Mouse (Mus musculus) neural tube, embryonic 12.5 days (tissue): ENCODE results near the gene U2surp. TPM values are rescaled to one million over a fixed set of nuclear protein-coding genes. Genes with fewer than 3 reads are reported as not detected.
A peak's percentile ranks its signal among the peaks of the same experiment; 100 is the strongest.
"Not testable (repeated sequence)": the region's sequence is repeated elsewhere in the genome, so short reads cannot be mapped to it uniquely, and the experiment has no call there.

Experiments used
- ATAC-seq: fragments of 200-750 bp; cut with Nextera tagmentation; 2 replicates; pipeline ENCODE4 v1.8.0; 2017; ENCODE audit warnings: low read depth, mild to moderate bottlenecking, moderate TSS enrichment, moderate library complexity; ENCODE audit not compliant: low FRiP score
- H3K27ac ChIP-seq: fragments of 300-500 bp; sonication (generic); 2 replicates; pipeline ENCODE4 v1.5.1; 2016
- H3K27me3 ChIP-seq: fragments of 300-500 bp; sonication (generic); replicated peaks from 2 replicates; pipeline ENCODE4 v1.6.1; 2016; ENCODE audit warnings: mild to moderate bottlenecking
- H3K36me3 ChIP-seq: fragments of 300-500 bp; sonication (generic); 2 replicates; pipeline ENCODE4 v1.6.1; 2016; ENCODE audit warnings: mild to moderate bottlenecking
- H3K4me1 ChIP-seq: fragments of 300-500 bp; sonication (generic); 2 replicates; pipeline ENCODE4 v1.6.1; 2016
- H3K4me2 ChIP-seq: fragments of 300-500 bp; sonication (generic); replicated peaks from 2 replicates; pipeline ENCODE4 v1.6.1; 2016; ENCODE audit warnings: mild to moderate bottlenecking
- H3K4me3 ChIP-seq: fragments of 300-500 bp; sonication (generic); 2 replicates; pipeline ENCODE4 v1.5.1; 2016
- H3K9ac ChIP-seq: fragments of 300-500 bp; sonication (generic); 2 replicates; pipeline ENCODE4 v1.6.1; 2016; ENCODE audit warnings: mild to moderate bottlenecking
- H3K9me3 ChIP-seq: fragments of 300-500 bp; sonication (generic); 2 replicates; pipeline ENCODE4 v1.6.1; 2016; ENCODE audit warnings: mild to moderate bottlenecking
- WGBS: fragments of 180-500 bp; shearing (Covaris S2); methylation state at CpG from one replicate; pipeline ENCODE4 v1.1.7; 2016; 5-methylcytosine and 5-hydroxymethylcytosine counted together
- polyA plus RNA-seq: library from polyadenylated mRNA; unstranded; fragments of >200 nt; fragmentation: Nextera tagmentation; extraction: Ambion mirVana; gene quantifications from 2 replicates; pipeline ENCODE4 v1.2.1, GENCODE M21; 2016

Gene U2surp
- polyA plus RNA-seq, 1 experiment from 2014 or later = 140 TPM

DNA sequence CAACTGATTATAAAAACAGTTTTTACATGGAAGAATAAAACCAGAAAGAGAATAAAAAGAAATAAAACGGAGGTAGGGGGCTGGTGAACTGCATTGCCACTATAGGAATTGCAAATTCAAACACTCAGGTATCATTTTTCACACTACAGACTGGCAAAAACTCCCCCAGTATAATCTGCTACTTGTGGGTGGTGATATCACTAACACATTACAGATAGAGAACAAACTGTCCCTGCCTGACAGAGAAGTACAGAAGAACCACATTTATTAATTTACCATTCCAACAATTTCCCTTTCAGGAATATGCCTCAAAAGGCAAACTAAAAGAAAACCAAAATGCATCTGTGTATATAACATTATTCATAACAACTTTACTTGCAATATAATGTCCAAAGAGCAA, 16.8 kb downstream of the U2surp start:
- Histone ChIP-seq H3K4me2 (no peak overlapping the region), H3K4me3 (no peak overlapping the region), H3K9ac (no peak overlapping the region), H3K9me3 (no peaks in the 10 kb centered on the region), H3K27me3 (no peaks in the 10 kb centered on the region), H3K27ac (no peak overlapping the region), H3K36me3 (peaks cover 18% of the 10 kb centered on the region), H3K4me1 (no peaks in the 10 kb centered on the region)
- WGBS = 88% methylated on average over 1 of the region's 1 CpGs
- no peak for ATAC-seq

DNA sequence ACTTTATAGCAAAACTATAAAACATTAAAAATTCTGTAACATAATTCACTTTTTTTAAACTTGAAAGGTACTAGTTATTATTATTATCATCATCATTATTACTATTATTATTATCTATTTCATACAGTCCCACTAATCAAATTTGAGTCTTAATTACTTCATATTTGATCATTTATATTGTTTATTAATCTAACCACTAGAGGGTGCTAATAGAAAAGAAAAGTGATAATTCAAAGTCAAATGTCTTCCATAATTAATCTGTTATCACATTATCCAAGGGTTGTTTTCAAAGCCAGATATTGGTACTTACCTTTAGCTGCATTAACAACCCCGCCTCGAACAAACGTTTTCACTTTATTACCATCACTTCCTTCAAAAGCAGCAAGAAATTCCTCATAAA, 18.4 kb downstream of the U2surp start:
- no peak overlapping the region for H3K4me3 ChIP-seq
- ATAC-seq = no peak

DNA sequence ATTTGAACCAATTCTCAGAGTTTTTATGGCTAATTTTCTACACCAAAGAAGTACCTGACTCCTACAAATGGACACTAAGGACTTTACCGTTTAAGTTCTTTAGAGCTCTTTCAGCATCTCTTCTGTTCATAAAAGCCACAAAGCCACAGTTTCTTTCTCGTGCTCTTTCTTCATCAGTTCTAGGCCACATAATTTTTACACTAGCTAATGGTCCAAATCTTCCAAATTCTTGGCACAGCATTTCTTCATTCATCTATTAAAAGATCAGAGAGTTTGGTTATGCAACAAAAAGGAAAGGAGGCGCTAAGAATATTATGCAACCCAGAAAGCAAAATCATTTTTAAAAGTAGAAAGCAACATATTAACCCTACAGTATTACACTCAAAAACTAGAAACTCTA, 21.8 kb downstream of the U2surp start:
- H3K4me1 ChIP-seq = no peaks in the 10 kb centered on the region
- H3K27ac ChIP-seq = no peak overlapping the region
- H3K27me3 ChIP-seq = no peaks in the 10 kb centered on the region
- H3K4me3 ChIP-seq = no peak overlapping the region
- 94% methylated on average over 3 of the region's 3 CpGs for WGBS
- no peak overlapping the region for H3K9ac ChIP-seq
- ATAC-seq = no peak
- H3K4me2 ChIP-seq = no peak overlapping the region
- H3K36me3 ChIP-seq = peaks cover 27% of the 10 kb centered on the region
- H3K9me3 ChIP-seq = no peaks in the 10 kb centered on the region

More for the DNA sequence above, 18.4 kb downstream of the U2surp start:
- H3K4me2 ChIP-seq = no peak overlapping the region
- no peaks in the 10 kb centered on the region for H3K27me3 ChIP-seq
- H3K4me1 ChIP-seq = no peaks in the 10 kb centered on the region
- peaks cover 27% of the 10 kb centered on the region for H3K36me3 ChIP-seq
- no peak overlapping the region for H3K9ac ChIP-seq
- no peak overlapping the region for H3K27ac ChIP-seq
- no peaks in the 10 kb centered on the region for H3K9me3 ChIP-seq
- WGBS = 95% methylated on average over 3 of the region's 3 CpGs

DNA sequence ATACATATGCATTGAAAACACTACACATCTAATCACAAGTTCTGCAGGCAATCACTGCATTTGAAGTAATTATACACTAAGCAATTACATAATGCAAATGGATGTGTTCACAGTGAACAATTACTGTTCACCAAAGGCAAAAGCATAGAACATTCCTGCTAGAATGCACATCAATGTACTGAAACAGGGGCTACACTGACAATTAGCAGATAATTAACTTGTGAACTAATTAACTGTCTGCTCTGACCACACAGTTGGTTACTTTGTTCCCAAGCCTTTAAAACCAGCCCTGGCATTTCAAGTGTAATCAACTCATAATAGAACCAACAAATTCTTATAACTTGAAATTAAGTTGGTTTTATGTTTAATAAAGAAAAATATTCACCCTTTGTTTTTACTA, 22.9 kb downstream of the U2surp start:
- no peaks in the 10 kb centered on the region for H3K9me3 ChIP-seq
- no peak overlapping the region for H3K4me2 ChIP-seq
- no peak overlapping the region for H3K27ac ChIP-seq
- peaks cover 36% of the 10 kb centered on the region for H3K36me3 ChIP-seq
- no peak overlapping the region for H3K9ac ChIP-seq
- no peaks in the 10 kb centered on the region for H3K27me3 ChIP-seq
- no peaks in the 10 kb centered on the region for H3K4me1 ChIP-seq
- H3K4me3 ChIP-seq = no peak overlapping the region
- no peak for ATAC-seq

DNA sequence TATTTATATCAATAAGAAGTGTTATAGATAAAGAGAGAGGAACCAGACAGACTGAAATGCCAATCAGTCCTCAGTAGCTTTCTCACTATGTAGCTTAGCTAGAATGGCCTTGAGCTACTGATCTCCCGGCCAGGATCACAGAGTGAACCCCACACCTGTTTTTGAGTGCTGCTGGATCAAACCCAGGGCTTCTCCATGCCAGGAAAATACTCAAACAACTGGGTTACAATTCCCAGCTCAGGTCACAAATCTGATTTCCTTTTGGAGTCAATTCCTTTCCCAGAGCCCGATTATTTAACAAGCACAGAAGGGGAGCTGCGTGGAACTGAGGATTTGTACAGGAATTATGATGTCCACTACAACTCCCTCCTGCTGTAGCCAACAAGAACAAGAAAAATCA, 31.8 kb downstream of the U2surp start:
- H3K9ac ChIP-seq = no peak overlapping the region
- no peak overlapping the region for H3K4me3 ChIP-seq
- H3K4me1 ChIP-seq = no peaks in the 10 kb centered on the region
- H3K27ac ChIP-seq = no peak overlapping the region
- peaks cover 51% of the 10 kb centered on the region for H3K36me3 ChIP-seq
- ATAC-seq = no peak
- 89% methylated on average over 3 of the region's 3 CpGs for WGBS
- no peaks in the 10 kb centered on the region for H3K27me3 ChIP-seq
- H3K4me2 ChIP-seq = no peak overlapping the region
- no peaks in the 10 kb centered on the region for H3K9me3 ChIP-seq

DNA sequence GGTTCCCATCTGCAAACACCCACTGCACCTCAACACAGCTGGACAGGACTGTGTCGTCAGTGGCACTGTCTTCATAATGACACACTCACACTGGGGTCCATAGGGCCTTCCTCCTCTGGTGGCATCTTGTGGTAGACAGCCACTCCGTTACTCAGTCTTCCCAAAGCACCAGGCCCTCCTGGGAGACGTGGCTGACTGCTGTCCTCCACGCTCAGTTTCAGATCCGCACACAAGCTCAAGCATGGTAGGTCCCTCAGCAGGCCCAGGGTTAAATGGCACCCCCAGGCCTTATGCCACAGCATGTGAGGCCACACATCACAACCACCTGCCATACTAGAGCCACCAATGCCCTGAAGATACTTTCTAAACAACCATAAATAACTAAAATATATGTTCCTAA, 33.4 kb downstream of the U2surp start:
- Histone ChIP-seq H3K27ac (no peak overlapping the region), H3K27me3 (no peaks in the 10 kb centered on the region), H3K36me3 (peaks cover 48% of the 10 kb centered on the region), H3K4me1 (no peaks in the 10 kb centered on the region), H3K9me3 (no peaks in the 10 kb centered on the region), H3K4me2 (no peak overlapping the region), H3K4me3 (no peak overlapping the region), H3K9ac (no peak overlapping the region)
- ATAC-seq = no peak
- WGBS = 85% methylated on average over 5 of the region's 5 CpGs

DNA sequence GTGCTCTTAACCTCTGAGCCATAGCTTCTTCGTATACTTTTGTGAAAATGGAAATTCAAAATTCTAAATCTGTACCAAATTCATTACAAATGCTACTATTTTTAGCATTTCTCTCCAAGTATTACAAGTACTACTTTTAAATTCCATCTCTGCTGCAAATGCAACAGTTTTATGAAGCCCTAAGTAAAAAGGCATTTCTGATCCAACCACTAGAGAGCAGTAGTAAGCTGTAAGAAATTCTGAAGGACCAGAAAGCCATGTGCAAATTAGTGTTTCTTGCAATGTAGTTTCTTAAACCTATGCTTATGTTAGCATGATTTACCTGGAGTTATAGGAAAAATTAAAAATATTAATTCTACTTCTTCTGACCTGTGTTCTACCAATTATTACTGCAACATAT, 38.9 kb downstream of the U2surp start:
- Histone ChIP-seq H3K27me3 (no peaks in the 10 kb centered on the region), H3K4me1 (no peaks in the 10 kb centered on the region), H3K9me3 (no peaks in the 10 kb centered on the region), H3K27ac (no peak overlapping the region), H3K4me3 (no peak overlapping the region), H3K36me3 (peaks cover 54% of the 10 kb centered on the region), H3K9ac (no peak overlapping the region), H3K4me2 (no peak overlapping the region)
- ATAC-seq = no peak
- WGBS = 98% methylated on average over 1 of the region's 1 CpGs

DNA sequence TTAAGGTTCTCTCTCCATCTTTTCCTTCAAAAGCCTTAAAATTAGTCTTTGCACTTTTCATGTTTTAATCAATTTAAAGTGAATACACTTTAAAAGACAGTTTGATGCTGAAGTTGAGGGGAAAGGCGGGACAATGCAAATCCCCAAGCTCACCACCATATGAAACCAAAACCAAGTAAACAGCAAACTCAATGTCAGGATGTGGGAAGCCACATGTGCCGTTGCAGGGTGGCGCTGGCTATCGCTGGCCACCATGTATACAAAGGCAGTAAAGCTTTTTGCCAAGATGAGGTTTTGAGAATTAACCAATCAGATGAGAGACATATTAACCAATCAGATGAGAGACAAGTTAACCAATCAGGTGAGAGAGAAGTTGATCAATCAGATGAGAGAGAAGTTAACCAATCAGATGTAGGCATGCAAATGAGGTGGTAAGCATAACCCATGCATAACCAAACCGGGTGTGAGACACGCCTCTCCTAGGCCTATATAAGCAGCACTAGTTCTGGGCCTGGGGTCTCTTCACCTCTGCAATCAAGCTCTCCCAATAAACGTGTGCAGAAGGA, 42.7 kb downstream of the U2surp start:
- not testable (repeated sequence) for H3K27me3 ChIP-seq, ATAC-seq, H3K4me3 ChIP-seq, H3K27ac ChIP-seq, H3K9ac ChIP-seq, H3K4me1 ChIP-seq, H3K9me3 ChIP-seq, H3K4me2 ChIP-seq
- H3K36me3 ChIP-seq = peaks cover 47% of the 10 kb centered on the region
- WGBS = 93% methylated on average over 7 of the region's 7 CpGs

DNA sequence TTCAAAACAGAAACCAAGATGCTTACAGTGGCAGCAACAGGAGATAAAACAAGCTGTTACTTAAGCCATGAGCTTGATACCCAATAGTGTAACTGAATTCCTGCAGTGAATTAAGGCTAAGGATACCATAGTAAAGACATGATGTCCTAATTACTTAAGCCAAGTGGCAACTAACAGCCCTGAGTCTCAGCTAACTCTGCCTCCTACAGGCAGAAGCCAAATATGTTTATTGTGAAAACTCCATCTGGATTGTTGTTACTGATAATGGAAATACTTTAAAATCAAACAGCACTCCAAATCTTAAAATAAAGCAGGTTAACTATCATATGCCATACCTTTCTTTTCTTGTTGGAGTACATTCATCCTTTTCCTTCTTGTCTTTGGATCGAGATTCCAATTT, 47.8 kb downstream of the U2surp start:
- Histone ChIP-seq H3K4me1 (no peaks in the 10 kb centered on the region), H3K9me3 (no peaks in the 10 kb centered on the region), H3K27ac (no peak overlapping the region), H3K36me3 (peaks cover 34% of the 10 kb centered on the region), H3K27me3 (no peaks in the 10 kb centered on the region), H3K9ac (no peak overlapping the region), H3K4me2 (no peak overlapping the region), H3K4me3 (no peak overlapping the region)
- ATAC-seq = no peak
- 95% methylated on average over 1 of the region's 1 CpGs for WGBS

DNA sequence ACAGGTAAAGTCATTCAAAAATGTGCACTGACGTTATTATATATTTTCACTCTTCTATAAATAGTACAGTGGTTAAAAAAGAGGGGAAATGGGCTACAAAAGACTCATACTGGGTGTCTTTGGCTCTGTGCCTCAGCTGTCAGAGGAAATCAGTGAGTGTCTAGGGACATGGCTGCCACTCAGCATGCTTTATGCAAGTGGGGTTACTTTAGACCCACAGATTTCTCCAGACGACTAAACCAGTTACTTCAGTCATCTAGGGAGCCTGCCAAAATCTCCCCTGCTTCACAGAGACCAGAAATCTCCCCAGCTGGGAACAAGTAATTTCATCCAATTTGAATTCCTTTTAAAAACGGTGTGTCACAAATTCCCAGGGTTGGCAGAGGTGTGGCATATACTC, 59.9 kb downstream of the U2surp start:
- Histone ChIP-seq H3K27ac (no peak overlapping the region), H3K4me2 (no peak overlapping the region), H3K27me3 (no peaks in the 10 kb centered on the region), H3K4me3 (no peak overlapping the region), H3K9ac (no peak overlapping the region), H3K36me3 (no peaks in the 10 kb centered on the region), H3K4me1 (no peaks in the 10 kb centered on the region), H3K9me3 (no peaks in the 10 kb centered on the region)
- 66% methylated on average over 3 of the region's 3 CpGs for WGBS
- no peak for ATAC-seq

DNA sequence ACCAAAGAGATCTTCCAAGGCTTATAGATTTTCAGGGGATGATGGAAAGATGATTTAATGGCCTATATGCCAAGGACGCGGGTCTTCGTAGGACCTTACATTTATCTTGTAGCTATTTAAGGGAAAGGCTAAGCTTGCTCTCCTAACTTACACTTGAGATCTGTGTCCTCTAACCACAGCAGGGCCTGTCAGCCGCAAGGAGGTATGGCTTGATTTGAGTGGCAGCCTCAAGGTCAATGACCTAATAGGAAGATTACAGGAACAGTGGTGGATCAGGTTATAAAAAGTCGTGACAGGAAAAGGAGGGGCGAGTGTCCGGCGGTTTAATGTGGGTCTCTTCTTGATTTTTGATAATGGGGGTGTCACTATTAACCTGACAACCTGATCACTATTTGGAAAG, 61.2 kb downstream of the U2surp start:
- H3K9ac ChIP-seq = no peak overlapping the region
- no peaks in the 10 kb centered on the region for H3K4me1 ChIP-seq
- no peak for ATAC-seq
- no peak overlapping the region for H3K27ac ChIP-seq
- no peak overlapping the region for H3K4me2 ChIP-seq
- no peak overlapping the region for H3K4me3 ChIP-seq
- H3K36me3 ChIP-seq = no peaks in the 10 kb centered on the region
- WGBS = 96% methylated on average over 8 of the region's 8 CpGs
- no peaks in the 10 kb centered on the region for H3K27me3 ChIP-seq
- H3K9me3 ChIP-seq = no peaks in the 10 kb centered on the region

DNA sequence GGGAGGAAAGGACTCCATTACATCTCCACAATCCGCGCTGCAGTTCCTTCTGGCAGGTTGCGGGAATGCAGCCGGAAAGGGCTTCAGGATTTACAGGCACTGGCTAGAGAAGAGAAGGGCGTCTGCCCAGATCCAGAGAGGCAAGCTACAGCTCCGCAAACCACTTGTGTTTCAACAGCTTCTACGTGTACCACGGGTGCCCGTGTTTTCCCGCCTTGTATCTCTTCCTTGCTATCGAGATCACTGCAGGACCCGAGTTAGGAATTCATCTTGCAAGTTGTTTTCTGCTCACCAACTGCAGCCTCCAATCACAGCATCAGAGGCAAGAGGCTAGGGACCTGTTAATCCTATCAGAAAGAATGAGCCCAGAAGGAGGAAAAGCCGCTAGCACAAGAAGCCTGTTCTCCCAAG, 69.5 kb downstream of the U2surp start:
- 14% methylated on average over 13 of the region's 13 CpGs for WGBS
- Histone ChIP-seq H3K9me3 (no peaks in the 10 kb centered on the region), H3K4me3 (peak overlapping the region; percentile 7; the same call in 1 of the 2 replicates), H3K27me3 (no peaks in the 10 kb centered on the region), H3K4me2 (peak overlapping the region; percentile 48), H3K9ac (no peak overlapping the region), H3K4me1 (peaks cover 7% of the 10 kb centered on the region; the same call in 1 of the 2 replicates), H3K27ac (no peak overlapping the region), H3K36me3 (no peaks in the 10 kb centered on the region)
- peak; percentile 72 for ATAC-seq

DNA sequence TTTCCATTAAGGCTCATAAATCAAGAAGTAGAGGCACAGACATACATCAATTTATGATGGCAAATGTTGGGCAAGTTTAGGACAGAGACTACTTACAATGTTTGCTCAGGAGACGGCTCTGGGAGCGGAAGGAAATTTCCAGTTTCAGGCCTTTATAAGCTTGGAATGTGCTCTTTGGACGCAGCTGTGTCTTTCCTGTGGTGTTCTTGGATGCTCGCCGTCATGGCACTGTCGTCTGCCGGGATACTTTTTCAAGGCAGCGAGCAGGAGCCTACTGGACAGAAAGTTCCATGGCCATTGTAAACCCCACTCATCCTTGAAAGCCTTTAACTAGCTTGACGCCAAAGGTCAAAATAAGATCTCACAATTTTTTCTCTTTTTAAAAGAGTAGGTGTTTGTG, 73.9 kb downstream of the U2surp start:
- Histone ChIP-seq H3K36me3 (no peaks in the 10 kb centered on the region), H3K9me3 (no peaks in the 10 kb centered on the region), H3K4me3 (no peak overlapping the region), H3K9ac (no peak overlapping the region), H3K4me2 (no peak overlapping the region), H3K4me1 (peaks cover 7% of the 10 kb centered on the region; the same call in 1 of the 2 replicates), H3K27me3 (no peaks in the 10 kb centered on the region), H3K27ac (no peak overlapping the region)
- no peak for ATAC-seq
- WGBS = 88% methylated on average over 9 of the region's 9 CpGs
